Mouse (Mus musculus) granulocyte monocyte progenitor cell, adult 5-6 weeks (primary cell): Measurements from ENCODE around the gene Plekhf1. TPM values are rescaled to one million over a fixed set of nuclear protein-coding genes. Genes with fewer than 3 reads are reported as not detected.
A peak's percentile ranks its signal among the peaks of the same experiment; 100 is the strongest.

Source experiments
- ATAC-seq: replicated peaks from 2 replicates; pipeline ENCODE4 v1.8.0; 2016; ENCODE audit warnings: mild to moderate bottlenecking, moderate TSS enrichment, inconsistent platforms; ENCODE audit not compliant: poor library complexity, severe bottlenecking
- total RNA-seq, 2 experiments: library from RNA; stranded (forward) in 1 of 2; stranded (reverse) in 1 of 2; fragments of 200-712, 200-1000 nt in 1 of 2; fragments of >200 nt in 1 of 2; fragmentation: Nextera tagmentation in 1 of 2; gene quantifications; 2 replicates each; pipeline ENCODE4 v1.2.3; 2014 to 2017

Plekhf1 gene
- total RNA-seq, 2 experiments from 2014 or later, result 0.52 to 2.8 TPM

DNA sequence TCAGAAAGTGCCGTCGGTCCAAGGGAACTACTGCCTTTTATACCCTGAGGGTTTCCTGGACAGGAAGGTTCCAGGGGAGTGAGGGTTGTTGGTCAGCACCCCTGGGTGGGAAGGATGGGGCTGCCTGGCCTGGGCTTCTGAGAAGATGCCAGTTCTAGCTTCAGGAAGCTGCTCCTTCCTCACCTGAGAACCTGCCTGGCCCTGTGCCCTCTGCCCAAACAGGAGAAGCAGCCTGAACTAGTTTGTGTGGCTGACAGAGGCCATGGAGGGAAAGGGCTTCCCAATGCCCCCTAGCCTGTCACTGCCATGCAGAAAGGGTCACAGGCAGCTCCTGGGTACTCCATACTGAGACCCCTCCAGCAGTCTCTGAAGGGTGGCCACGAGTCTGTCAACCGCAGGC lies 8.3 kb downstream of the Plekhf1 start:
- ATAC-seq, result no peak

DNA sequence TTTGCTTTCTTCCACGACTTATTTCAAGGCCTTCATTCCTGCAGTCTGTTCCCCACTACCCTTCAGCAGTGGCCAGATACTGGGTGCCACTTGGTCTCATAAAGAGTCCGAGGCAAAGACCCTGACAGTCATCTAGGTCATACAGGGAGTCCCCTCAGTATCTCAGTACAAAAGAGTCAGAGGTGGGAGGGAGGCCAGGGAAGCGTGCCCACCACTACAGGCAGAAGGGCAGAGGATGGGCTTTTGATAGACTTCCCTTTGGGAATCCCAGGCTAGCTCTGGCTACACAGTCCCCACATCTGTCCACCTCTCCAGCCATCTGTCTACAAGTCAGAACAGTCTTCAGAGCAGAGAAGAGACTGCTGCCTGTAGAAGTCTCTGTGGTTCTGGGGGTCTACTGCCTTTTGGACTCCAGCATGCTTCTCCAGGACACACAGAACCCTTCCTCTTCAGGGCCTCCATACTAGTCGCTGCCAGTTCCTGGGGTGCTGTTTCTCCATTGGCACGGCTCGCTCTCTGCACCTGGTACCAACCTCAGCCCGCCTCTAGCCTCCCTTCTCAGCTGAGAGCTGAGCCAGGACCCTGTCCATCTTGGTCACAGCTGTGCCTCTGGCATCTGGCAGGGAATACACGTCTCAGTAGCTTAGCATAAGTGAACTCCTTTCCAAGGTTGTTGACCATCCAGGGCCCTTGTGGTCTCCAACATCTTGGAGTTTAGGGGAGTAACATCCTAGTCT lies 9.0 kb downstream of the Plekhf1 start:
- ATAC-seq, result no peak

DNA sequence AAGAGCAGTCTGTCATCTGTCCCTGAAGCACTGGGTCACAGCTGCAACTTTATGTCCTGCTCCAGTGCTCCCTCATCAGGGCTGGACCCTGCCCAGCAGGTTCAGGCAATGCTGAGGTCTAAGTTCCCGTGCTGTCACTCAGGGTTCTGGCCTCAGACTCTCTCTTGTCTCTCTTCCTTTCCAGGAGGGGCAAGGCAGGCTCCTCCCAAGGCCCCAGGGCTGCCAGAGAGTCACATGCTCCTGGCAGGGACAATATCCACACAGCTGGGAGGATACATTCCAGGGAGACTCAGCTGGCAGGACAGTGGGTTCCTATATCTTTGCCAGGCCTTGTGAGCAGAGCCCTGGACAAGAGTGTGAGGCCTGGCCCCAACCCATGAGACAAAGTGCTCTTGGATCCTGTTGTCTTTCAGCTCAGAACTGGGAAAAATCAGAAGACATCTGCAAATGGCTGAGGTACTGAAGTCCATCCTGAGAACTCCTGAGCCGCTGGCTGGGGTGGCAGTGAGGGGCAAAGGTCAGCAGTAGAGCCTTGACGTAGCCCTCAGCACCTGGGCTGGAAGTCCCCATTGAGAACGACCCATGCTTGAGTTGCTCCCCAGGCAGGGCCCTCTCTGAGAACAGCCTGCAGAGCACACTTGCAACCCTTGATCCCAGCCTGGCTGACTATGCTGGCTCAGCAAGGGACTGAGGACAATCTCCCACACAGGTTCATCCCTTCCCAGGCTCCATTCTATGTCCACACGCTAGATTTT lies 10.2 kb downstream of the Plekhf1 start:
- no peak for ATAC-seq

DNA sequence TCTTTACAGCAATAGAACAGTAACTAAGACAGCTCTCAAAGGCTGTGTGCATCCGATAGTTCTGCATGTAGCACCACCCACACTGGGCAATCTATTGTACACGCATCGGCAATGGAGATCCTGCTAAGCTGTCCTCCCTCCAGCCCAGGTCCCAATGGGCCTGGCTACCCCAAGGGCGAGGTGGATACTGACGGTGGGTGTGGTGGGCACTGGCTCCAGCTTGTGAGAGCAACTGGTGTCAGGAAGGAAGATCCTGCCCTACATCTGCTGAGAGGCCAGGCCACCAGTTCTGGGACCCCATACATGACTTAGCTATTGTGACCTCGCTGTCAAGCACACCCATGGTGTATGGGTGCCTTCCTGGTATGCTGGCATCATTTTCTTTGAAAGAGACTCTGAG lies 12.1 kb downstream of the Plekhf1 start:
- no peak for ATAC-seq

DNA sequence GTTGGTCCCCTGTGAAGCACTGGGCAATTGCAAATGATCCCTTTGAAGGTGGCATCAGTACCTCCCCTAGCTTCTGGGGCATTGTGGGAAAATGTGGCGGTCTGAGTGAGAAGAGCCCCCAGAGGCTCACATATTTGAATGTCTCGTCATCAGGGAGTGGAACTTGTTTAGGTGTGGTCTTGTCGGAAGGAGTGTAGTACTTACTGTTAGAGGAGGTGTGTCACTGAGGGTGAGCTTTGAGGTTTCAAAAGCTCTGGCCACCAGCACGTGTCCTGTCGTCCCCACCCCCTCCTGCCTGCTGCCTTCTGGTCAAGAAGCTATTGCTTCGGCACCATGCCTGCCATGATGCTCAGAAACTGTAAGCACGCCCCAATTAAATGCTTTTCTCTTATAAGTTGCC lies 12.5 kb downstream of the Plekhf1 start:
- peak; percentile 4; the same call in 1 of the 2 replicates for ATAC-seq

DNA sequence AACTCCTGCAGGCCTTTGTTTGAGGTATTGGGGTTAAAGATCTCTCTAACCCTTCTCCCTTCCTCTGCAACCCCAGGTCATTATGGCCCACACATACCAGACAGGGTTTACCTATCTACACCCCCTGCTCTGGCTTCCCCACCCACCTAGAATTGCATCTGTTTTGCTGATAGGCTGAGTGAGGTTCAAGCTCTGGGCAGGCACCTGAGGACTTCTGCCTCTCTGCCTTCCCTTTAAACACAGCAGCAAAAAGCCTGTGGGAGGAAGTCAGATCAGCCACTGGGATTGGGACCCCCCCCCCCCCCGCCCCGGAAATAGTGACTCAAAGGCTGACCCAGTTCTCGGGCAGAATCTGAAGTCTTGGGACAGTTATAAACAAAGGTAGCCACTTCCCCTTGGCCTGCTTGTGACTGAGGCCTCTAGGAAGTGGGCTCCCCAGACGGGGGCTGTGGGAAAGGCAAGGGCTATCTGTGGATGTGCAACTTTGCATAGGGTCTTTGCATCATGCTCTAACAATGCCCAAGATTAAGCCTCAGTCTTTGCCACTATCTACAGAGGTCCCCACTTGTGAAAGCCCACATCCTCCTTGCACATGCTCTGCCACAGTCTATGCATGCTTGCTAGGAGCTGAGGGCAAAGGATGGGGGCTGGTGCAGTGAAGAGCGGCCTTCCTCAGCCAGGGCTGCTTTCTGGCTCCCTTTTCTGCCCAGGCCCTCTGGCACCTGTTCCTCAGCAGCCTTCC lies 13.2 kb downstream of the Plekhf1 start:
- peak; percentile 80 for ATAC-seq

DNA sequence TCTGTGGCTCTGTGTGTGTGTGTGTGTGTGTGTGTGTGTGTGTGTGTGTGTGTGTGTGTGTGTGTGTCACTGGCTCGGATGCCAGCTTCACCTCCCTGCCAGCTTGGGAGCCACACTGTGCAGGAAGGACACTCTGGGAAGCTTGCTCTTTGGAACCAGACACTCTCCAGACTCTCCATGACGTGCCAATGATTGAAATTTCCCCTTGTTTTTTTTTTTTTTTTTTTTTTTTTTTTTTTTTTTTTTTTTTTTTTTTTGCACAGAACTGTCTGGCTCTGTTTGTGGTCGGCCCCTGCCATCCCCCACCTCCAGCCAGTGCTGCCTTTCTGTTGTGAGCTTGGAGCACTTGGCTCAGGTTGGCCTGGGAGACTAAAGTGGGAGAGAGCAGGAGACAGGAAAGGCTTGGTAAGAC lies 15.2 kb downstream of the Plekhf1 start:
- no peak for ATAC-seq

DNA sequence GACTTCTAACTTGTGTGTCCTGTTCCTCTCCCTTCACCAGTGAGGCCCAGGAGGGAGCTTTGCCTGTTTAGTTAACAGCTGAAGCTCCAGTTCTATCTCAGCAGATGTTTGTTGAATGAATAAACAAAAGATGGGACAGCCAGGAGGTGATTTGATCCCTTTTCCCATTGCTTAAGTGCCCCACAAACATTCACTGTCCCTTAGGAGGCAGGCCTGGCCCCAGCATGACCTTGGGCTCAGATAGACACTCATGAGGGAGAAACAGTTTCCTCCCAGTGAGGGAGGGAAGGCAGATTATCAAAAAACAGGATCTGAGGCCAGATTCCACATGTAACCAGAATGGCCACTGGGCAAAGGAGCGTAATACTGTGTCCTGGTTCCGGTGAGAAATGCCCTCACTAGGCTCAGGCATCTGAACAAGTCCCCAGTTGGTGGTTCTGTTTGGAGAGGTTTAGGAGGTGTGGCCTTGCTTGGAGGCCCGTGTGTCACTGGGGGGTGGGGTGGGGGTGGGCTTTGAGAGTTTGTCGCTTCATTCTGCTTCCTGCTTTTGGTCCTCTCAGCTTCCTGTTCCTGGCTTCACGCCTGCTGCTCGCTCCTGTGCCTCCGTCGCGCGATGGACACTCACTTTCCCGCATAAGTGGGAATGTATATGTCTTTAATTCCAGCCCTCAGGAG lies 18.2 kb downstream of the Plekhf1 start:
- peak; percentile 15; the same call in 1 of the 2 replicates for ATAC-seq

DNA sequence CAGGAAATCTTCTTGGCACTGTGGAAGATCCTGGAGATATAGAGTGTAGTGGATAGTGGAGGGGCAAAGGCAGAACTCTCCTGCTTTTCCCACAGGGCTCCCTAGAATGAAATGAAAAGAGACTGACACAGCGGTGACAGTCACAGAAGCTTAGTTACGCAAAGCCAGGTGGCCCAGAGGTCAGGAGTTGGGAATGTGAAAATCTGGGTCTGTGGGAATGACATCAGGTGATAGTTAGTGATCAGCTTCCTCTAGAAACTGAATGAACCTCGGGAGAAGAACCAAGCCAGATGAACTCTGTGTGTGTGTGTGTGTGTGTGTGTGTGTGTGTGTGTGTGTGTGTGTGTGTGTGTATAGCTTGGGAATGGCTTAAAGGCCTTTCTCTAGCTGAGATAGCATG lies 18.8 kb downstream of the Plekhf1 start:
- no peak for ATAC-seq

DNA sequence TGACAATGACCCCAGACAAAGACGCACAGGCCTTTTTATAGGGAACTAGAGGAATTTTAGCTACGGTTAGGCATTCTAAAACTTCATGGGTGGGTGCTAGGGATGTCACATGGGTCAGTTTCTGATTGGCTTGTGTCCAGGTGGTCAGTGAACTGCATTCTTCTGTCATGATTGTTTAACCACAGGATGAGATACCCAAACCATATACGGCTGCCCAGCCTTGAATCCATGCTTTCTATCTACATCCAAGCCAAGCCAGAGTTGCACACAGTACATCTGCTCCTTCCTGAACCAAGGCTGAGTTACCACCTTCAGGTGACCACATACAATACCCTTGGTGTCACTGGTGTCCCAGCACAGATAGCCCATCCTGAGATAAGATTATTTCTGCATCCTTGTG lies 21.3 kb downstream of the Plekhf1 start:
- no peak for ATAC-seq

DNA sequence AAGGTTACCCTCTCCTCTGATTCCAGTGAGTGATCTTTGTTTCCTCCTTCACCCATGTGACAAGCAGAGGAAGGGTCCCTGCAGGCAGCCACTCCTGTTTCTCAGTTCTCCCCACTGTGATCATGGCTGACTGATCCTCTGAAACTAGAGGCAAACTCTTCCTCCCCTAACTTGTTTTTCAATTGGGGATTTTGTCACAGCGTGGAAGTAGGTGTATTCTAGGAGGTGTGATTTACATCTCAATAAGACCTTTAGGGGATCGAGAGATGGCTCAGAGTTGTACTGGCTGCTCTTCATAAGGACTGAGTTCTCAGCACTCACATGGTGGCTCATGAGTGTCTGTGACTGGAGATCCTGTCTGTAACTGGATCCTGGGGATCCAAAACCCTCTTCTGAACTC lies 22.0 kb downstream of the Plekhf1 start:
- ATAC-seq, result no peak

DNA sequence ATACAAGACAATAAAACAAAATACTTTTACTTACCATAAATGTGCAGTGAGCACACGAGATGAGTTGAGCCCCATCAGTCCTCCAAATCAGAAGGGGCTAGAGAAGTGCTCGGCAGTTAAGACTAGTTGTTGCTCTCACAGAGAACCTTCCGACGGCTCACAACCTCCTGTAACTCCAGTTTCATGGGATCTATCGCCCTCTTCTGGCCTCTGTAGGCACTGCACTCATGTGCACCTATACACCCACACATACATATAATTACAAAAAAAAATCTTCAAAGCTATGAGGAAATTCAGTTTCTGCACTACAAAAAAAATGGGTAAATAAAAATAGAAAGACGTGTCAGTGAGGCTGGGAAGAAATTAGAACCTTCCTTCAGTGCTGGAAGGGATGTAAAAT lies 23.5 kb downstream of the Plekhf1 start:
- ATAC-seq, result no peak

DNA sequence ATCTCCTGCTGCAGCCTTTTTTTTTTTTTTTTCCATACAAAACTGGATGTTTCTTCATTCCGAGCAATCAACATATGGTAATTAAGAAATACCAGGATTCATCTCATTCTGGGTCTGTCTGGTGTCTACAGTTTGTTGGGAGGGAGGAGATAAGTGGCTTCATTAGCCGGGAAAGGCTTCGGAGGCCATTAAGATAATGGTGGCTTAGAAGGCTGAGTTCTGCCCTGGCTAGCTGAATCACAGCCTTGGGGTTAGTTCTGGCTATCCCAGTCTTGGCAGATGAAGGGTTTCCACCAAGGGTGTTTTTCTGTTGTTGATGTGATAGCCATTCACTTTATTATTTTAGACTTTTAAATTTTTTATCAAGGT lies 26.5 kb downstream of the Plekhf1 start:
- no peak for ATAC-seq

DNA sequence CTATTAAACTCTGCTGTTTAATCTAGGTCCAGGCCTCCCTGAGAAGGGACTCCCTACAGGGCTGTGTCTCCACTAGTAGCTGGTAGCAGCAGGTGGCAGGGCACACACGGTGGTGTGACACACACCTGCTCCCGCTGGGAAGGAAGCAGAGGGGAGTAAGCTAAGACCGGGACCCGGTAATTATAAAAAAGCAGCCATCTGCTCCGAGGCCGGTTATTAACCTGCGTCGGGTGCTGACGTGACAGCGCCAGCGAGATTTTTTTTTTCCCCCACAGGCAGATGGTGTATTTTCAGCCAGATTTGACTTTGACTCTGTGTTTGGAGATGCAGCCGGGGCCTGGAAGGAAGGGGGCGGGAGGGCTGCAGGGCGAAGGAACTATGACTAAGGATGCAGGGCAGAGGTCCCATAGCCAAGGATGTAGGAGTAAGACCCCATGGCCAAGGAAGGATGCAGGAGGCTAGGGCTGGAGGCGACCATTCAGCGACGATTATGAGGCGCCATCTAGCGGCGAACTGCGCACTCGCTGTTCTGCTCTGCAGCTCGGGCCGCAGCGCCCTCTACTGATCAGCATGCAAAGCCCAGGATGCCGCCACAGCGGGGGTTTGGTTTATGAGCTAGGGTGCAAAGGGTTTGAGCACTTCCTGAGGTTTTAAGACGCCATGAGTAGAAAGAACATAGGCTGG lies 27.1 kb downstream of the Plekhf1 start:
- ATAC-seq, result peak; percentile 83

DNA sequence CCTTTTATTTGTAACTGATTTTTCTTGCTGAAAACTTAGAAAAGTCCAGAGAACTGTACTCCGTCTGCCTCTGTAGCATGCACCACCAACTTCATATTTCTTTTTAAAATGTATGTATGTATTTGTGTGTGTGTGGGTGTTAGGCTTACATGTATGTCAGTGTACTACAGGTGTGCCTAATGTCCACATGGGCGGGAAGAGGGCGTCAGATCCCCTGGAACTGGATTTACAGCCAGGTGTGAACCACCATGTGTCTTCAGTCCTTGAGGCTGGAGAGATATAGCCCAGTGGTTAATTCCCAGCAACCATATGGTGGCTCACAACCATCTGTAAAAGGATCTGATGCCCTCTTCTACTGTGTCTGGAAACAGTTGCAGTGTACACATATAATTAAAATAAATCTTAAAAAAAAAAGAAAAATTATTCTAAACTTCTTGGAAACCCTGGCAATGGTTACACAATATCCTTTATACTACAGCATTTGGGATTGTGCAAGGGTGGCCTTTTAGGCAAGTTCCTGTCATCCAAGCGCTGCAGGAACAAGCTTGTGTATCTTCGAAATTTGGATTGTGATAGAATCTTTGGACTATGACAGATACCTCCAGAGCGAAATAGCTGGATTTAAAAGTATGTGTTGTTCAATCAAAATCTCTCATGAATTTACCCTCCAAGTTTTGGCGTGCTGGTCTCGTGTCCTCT lies 27.8 kb downstream of the Plekhf1 start:
- ATAC-seq, result peak; percentile 79

DNA sequence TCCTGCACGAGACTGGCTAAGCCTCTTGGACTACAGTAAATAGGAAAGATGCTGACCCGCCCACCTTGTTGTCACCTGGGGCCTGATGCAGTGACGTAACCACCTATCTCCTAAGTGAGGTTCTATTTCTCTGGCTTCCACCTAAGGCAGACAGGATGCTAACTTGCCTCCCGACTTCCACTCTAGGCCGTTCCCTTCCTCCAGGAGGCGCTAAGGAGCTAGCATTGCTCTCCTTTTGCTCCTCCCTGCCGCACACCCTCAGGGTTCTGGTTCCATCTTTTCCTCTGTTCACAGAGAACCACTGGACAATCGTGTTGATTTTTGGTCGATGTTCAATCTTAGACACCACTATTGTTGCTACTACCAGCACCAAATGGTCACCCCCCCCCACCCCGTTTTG lies 36.2 kb downstream of the Plekhf1 start:
- ATAC-seq, result no peak

DNA sequence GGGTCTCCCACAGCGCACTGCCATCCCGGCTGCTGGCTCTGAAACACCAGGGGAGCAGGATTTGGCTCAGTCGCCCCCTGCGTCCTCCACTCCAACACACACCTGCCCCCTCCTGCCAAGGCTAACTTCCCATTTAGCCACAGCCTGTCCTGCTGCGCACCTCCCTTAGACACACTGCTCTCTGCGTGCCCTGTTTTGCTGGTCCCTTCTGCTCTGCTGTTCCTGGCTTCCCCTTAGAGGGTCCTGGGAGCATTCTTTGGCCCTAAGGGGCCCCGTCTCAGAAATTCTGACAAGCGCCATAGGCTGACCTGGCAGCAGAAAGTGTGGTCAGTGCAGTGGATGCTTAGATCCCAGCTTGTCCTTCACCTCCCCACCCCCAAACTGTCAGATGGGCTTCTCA lies 36.7 kb downstream of the Plekhf1 start:
- no peak for ATAC-seq

DNA sequence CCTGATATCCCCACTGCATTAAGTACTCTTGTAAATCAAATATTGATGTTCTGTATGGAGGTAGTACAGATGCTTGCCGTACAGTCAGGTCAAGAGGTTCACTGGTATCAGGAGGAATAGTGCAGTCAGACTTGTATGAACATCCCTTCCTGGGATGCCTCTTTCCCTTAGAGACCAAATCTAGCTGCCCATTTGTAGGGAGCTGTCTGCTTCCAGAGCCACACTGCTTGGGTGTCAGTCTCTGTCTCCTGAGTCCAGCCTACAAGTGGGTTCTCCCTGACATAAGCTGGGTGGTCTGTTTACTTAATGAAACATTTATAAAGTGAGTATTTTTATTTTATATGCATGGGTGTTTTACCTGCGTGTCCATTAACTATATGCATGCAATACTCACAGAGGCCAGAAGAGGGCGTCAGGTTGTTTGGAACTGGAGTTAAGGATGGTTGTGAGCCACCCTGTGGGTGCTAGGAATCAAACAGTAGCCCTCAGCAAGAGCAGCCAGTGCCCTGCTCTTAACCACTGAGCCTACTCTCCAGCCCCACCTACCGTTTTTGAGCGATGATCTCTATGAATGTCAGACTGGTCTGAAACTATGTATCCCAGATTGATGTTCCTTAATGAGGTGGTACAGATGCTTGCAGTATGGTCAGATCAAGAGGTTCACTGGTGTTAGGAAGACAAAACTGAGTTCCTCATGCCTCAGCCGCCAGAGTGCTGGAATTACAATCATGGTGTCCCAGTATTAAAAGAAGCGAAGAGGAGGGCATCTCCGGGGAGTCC lies 37.6 kb downstream of the Plekhf1 start:
- no peak for ATAC-seq
